Mouse (Mus musculus): ENCODE results near the gene Lrp2. TPM values are rescaled to one million over a fixed set of nuclear protein-coding genes. Genes with fewer than 3 reads are reported as not detected.

The Lrp2 gene
- 0.05 and 0.09 TPM in 2 replicates for polyA plus RNA-seq (2012; rRNA removed)

DNA sequence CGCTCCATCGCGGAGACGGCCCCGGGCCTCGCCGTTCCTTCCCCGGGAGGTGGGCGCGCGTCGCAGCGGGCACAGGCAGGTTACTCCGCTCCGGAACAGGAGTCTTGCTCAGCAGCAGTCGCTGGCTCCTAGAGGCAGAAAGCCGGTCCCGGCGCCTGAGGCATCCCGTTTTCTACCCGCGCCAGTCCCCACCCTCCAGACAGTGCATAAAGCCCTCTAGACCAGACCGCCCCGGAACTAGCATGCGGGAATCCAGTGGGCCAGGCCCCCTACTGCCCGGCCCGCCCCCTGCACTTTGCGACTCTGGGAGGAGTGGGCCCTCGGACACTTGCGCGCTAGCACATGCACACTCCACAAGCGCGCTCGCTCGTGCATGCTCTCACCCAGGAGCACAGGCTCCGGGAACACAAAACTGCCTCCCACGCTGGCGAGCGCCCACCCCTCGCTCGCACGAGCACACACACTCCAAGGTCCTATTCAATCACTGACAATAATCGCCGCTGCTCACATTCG lies at the start of gene Lrp2:
Gene Lrp2 (minus strand): TSS at position 180 of the 513 bp plus-strand sequence.

DNA sequence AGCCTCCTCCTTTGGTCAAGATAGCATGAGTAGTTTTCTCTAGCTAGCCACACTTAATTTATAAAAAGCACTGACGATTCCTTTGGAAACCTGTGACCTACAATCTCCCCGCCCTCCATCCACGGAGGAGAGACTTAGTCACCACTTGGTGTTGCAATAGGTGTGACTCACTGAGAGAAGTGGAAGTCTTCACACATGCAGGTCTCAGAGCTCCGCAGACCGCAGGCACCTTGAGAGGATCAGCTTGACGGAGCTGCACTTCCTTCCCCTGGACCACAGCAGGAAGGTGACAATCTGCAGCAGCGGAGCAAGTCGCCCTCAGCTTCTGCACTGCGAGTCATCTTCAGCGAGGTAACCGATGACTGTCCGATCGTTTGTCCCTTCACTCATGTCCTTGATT lies 205.6 kb downstream of the Lrp2 start, which contains the start of gene Dhrs9:
Gene Dhrs9 (plus strand): TSS at position 165 of the 400 bp plus-strand sequence.

Other genes starting within 250 kb of the Lrp2 start
- gene Abcb11, start 243.4 kb downstream of the Lrp2 start, polyA plus RNA-seq (2012; rRNA removed): 0.01 and 0.02 TPM in 2 replicates
- 1.5 and 1.6 TPM in 2 replicates for gene Dhrs9, start 205.6 kb downstream of the Lrp2 start, polyA plus RNA-seq (2012; rRNA removed)
- gene Bbs5, start 61.1 kb upstream of the Lrp2 start, polyA plus RNA-seq (2012; rRNA removed): 0.11 TPM in 1 of 2 replicates, not detected in the other
- gene Klhl41, start 84.1 kb upstream of the Lrp2 start, polyA plus RNA-seq (2012; rRNA removed): 0.22 and 0.60 TPM in 2 replicates
- gene Fastkd1, start 127.5 kb upstream of the Lrp2 start, polyA plus RNA-seq (2012; rRNA removed): 0.72 and 1.3 TPM in 2 replicates
- gene Ppig, start 136.5 kb upstream of the Lrp2 start, polyA plus RNA-seq (2012; rRNA removed): 0.13 TPM in 2 replicates
- not detected in 2 replicates for gene Ccdc173, start 203.5 kb upstream of the Lrp2 start, polyA plus RNA-seq (2012; rRNA removed)
- 19.3 and 42.6 TPM in 2 replicates for gene Phospho2, start 203.6 kb upstream of the Lrp2 start, polyA plus RNA-seq (2012; rRNA removed)
- 1.4 and 2.0 TPM in 2 replicates for gene Klhl23, start 235.9 kb upstream of the Lrp2 start, polyA plus RNA-seq (2012; rRNA removed)

All from stomach, adult 2 months (tissue).